ENCODE assay signal across 8 mouse cellular contexts in genomic region chr11:75173095-75173798, GRCm38 (mm10). TPM values are rescaled to one million over a fixed set of nuclear protein-coding genes. Genes with fewer than 3 reads are reported as not detected.
DNase-seq lines count a peak whose midpoint lies in the region; ATAC-seq and TF ChIP-seq lines count a peak whose summit lies in the region.

No protein-coding gene starts in this region.

- WGBS in cerebellum, adult 2 months, result under 1% methylated on average over 70 of the region's 71 CpGs
- under 1% methylated on average over 71 of the region's 71 CpGs for WGBS in hindbrain, embryonic 13.5 days

- peaks cover 15% of the 10 kb centered on the region for H3K36me3 ChIP-seq in hindbrain, embryonic 13.5 days

- H3K27me3 ChIP-seq in cerebellum, adult 2 months (ENCODE audit: control insufficient read depth, insufficient read depth, low read length), result no peaks in the 10 kb centered on the region
- peaks cover 54% of the 10 kb centered on the region for H3K27me3 ChIP-seq in hindbrain, embryonic 13.5 days

- H3K27ac ChIP-seq in cerebellum, adult 2 months (ENCODE audit: insufficient read depth, low read length), result no peak overlapping the region
- H3K27ac ChIP-seq in hindbrain, embryonic 13.5 days, result peak overlapping the region; percentile 89

- peaks cover 8% of the 10 kb centered on the region; the same call in 1 of the 2 replicates for H3K4me1 ChIP-seq in cerebellum, adult 2 months (ENCODE audit: control insufficient read depth, insufficient read depth, low read length)
- H3K4me1 ChIP-seq in hindbrain, embryonic 13.5 days (replicated peaks), result peaks cover 63% of the 10 kb centered on the region

- peak; percentile 58 for ATAC-seq in hindbrain, embryonic 13.5 days (ENCODE audit: low FRiP score)

- no peaks in the 10 kb centered on the region for H3K9me3 ChIP-seq in hindbrain, embryonic 13.5 days

- H3K4me2 ChIP-seq in hindbrain, embryonic 13.5 days, result peak overlapping the region; percentile 84

- peak overlapping the region; percentile 75 for H3K4me3 ChIP-seq in cerebellum, adult 2 months (replicated peaks; ENCODE audit: insufficient read depth, low read depth, low read length)
- H3K4me3 ChIP-seq in hindbrain, embryonic 13.5 days, result peak overlapping the region; percentile 63

- peak overlapping the region; percentile 72 for H3K9ac ChIP-seq in hindbrain, embryonic 13.5 days

- TF ChIP-seq POLR2A in cerebellum, adult 2 months (IDR thresholded peaks at IDR 0.05; ENCODE audit: borderline replicate concordance, insufficient read depth, low read length), result peak; percentile 35; the same call in 1 of the 2 replicates

- no peak for TF ChIP-seq CTCF in cerebellum, adult 2 months (IDR thresholded peaks at IDR 0.05; ENCODE audit: borderline replicate concordance, insufficient read depth, low read depth, low read length)

- peak; percentile 92 for DNase-seq in MN1 (ENCODE audit: low spot score)
- DNase-seq in cerebellum, adult 2 months, result peak; percentile 90 to 94
- peak; percentile 92 to 96 for DNase-seq in frontal cortex, adult 2 months (ENCODE audit: extremely low spot score in 1 of 2, low spot score in 1 of 2)
- peak; percentile 93 to 97 for DNase-seq in layer of hippocampus, postnatal 36 days
- DNase-seq in lung, postnatal 25 days (ENCODE audit: low spot score), result peak; percentile 75
- peak; percentile 84 for DNase-seq in retina, embryonic 14.5 days (ENCODE audit: low spot score)
- peak; percentile 94 for DNase-seq in thymus, postnatal 4 days

RNA-seq across cellular contexts. Expression of gene Hic1, which starts 3.9 kb away (rescaled TPM):
- polyA plus RNA-seq in cerebellum, adult 2 months (2012; rRNA removed), result 3.0 and 3.7 TPM in 2 replicates
- polyA plus RNA-seq in frontal cortex, adult 2 months (2012; rRNA removed), result 4.1 and 4.2 TPM in 2 replicates
- polyA plus RNA-seq in hindbrain, embryonic 13.5 days (2015; fragmentation: Nextera tagmentation; extraction: Ambion mirVana), result 3.4 TPM in 2 replicates
- total RNA-seq in layer of hippocampus, postnatal 36 days (2021), result 1 to 10 TPM; 2.8 to 3.6 TPM

RNA-seq across cellular contexts. Expression of gene Ovca2, which starts 5.4 kb away (rescaled TPM):
- polyA plus RNA-seq in cerebellum, adult 2 months (2012; rRNA removed), result 15.3 and 16.3 TPM in 2 replicates
- polyA plus RNA-seq in frontal cortex, adult 2 months (2012; rRNA removed), result 17.3 and 18.5 TPM in 2 replicates
- polyA plus RNA-seq in hindbrain, embryonic 13.5 days (2015; fragmentation: Nextera tagmentation; extraction: Ambion mirVana), result 17.0 and 18.2 TPM in 2 replicates
- total RNA-seq in layer of hippocampus, postnatal 36 days (2021), result 10 to 100 TPM; 18.0 to 19.9 TPM

RNA-seq across cellular contexts. Expression of gene Dph1, which starts 17.8 kb away (rescaled TPM):
- 18.6 and 19.3 TPM in 2 replicates for polyA plus RNA-seq in cerebellum, adult 2 months (2012; rRNA removed)
- polyA plus RNA-seq in frontal cortex, adult 2 months (2012; rRNA removed), result 21.2 and 22.2 TPM in 2 replicates
- polyA plus RNA-seq in hindbrain, embryonic 13.5 days (2015; fragmentation: Nextera tagmentation; extraction: Ambion mirVana), result 14.4 and 15.5 TPM in 2 replicates
- 10 to 100 TPM; 33.4 to 33.9 TPM for total RNA-seq in layer of hippocampus, postnatal 36 days (2021)

RNA-seq across cellular contexts. Expression of gene Rtn4rl1, which starts 20.3 kb away (rescaled TPM):
- 23.9 and 28.6 TPM in 2 replicates for polyA plus RNA-seq in cerebellum, adult 2 months (2012; rRNA removed)
- 25.3 and 28.1 TPM in 2 replicates for polyA plus RNA-seq in frontal cortex, adult 2 months (2012; rRNA removed)
- 6.2 and 8.0 TPM in 2 replicates for polyA plus RNA-seq in hindbrain, embryonic 13.5 days (2015; fragmentation: Nextera tagmentation; extraction: Ambion mirVana)
- 100 to 1,000 TPM; 103 to 107 TPM for total RNA-seq in layer of hippocampus, postnatal 36 days (2021)
